Mouse (Mus musculus): ENCODE measurements around the gene Ccdc126. TPM values are rescaled to one million over a fixed set of nuclear protein-coding genes. Genes with fewer than 3 reads are reported as not detected.

Ccdc126 gene
- 10.9 and 12.5 TPM in 2 replicates for polyA plus RNA-seq (2014; fragmentation: Nextera tagmentation; extraction: Ambion mirVana)

DNA sequence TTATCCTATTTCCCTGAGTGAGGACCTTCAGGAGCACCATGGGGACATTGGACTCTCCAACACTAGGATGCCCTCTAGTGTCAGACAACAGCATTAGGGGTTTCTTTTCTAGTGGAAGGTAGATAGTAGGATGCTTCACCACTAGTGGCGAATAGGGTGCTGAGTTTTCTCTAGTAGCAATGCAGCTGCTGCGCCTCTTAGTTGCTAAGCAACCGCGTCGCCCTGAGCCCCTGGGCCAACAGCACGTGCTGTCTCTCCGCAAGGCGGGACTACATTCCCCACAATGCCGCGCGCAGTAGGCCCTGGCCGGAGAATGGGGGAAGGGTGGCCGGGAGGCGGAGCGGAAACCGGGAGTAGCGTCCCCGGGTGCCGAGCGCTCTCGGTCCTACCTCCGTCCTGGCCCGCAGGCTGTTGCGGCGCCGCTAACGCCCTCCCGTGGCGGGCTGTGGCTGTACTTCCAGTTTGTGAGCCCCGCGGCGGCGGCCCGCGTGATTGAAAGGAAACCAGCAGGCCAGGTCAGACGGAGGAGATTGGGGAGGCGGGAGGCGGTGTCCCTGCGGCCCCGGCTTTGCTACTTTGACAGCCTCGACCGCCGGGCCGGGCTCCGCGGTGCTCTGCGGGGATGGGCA lies at the start of gene Ccdc126:
Ccdc126 (plus strand) TSS at position 309 of the 629 bp plus-strand sequence.
- Histone ChIP-seq H3K36me3 (ENCODE audit: control insufficient read depth, insufficient read depth, low read length) (no peaks in the 10 kb centered on the region), H3K27me3 (replicated peaks; ENCODE audit: control insufficient read depth, insufficient read depth, low read length) (no peaks in the 10 kb centered on the region), H3K27ac (replicated peaks; ENCODE audit: low read depth, low read length) (peak within 1 kb of the TSS; percentile 71), H3K4me2 (ENCODE audit: low read depth, low read length) (peak within 1 kb of the TSS; percentile 67), H3K4me3 (ENCODE audit: low read depth, low read length) (peak within 1 kb of the TSS; percentile 81), H3K9ac (ENCODE audit: low read depth, low read length) (peak within 1 kb of the TSS; percentile 87), H3K4me1 (ENCODE audit: control insufficient read depth, insufficient read depth, low read length) (peaks cover 8% of the 10 kb centered on the region; the same call in 1 of the 2 replicates), H3K9me3 (ENCODE audit: control insufficient read depth, low read length) (no peaks in the 10 kb centered on the region)
- ATAC-seq (ENCODE audit: low read depth) (peak; percentile 99), DNase-seq (ENCODE audit: low spot score) (peak; percentile 100)
- WGBS, result under 1% methylated on average over 39 of the region's 47 CpGs

DNA sequence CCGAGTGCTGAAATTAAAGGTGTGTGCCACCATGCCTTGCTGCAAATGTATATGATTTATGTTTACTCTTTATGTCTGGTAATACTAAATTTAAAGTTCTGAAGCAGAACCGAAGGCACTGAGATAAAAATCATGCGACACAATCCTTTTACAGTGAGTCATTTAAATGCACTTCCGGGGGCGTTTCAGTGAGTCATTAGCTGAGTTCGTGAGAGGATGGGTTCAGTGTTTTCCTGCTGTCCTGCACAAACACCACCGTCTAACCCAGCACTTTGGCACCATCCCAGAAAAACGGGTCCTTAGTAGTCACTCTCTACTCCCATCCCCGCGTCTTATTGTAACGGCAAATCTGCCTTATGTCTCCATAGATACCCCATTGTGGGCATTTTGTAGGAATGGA lies 49.2 kb upstream of the Ccdc126 start:
- no peak overlapping the region for H3K4me3 ChIP-seq (ENCODE audit: low read depth, low read length)
- no peak for ATAC-seq (ENCODE audit: low read depth)
- no peak for DNase-seq (ENCODE audit: low spot score)
- WGBS, result 70% methylated on average over 11 of the region's 11 CpGs
- H3K27ac ChIP-seq (replicated peaks; ENCODE audit: low read depth, low read length), result no peak overlapping the region
- H3K4me1 ChIP-seq (ENCODE audit: control insufficient read depth, insufficient read depth, low read length), result no peaks in the 10 kb centered on the region
- H3K9me3 ChIP-seq (ENCODE audit: control insufficient read depth, low read length), result no peaks in the 10 kb centered on the region
- no peaks in the 10 kb centered on the region for H3K27me3 ChIP-seq (replicated peaks; ENCODE audit: control insufficient read depth, insufficient read depth, low read length)
- no peaks in the 10 kb centered on the region for H3K36me3 ChIP-seq (ENCODE audit: control insufficient read depth, insufficient read depth, low read length)
- H3K9ac ChIP-seq (ENCODE audit: low read depth, low read length), result no peak overlapping the region
- no peak overlapping the region for H3K4me2 ChIP-seq (ENCODE audit: low read depth, low read length)

DNA sequence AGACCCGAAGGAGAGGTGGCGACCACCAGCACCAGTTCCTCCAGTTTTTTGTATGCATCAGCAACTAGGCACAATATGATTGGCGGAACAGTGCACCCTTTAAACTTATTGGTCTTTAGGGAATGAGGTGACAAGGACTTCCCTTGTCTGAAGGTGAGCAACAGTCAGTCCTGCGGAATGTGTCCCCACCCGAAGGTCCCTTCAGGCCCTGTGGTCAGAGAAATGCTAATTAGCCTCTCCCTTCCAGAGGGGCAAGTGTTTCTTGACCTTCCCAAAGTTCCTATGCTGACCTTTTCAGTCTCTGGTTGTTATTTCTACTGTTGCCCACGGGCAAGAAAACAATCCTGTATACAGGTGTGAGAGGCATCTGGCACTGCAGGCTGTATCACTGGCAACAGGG lies 47.3 kb upstream of the Ccdc126 start:
- Histone ChIP-seq H3K27me3 (replicated peaks; ENCODE audit: control insufficient read depth, insufficient read depth, low read length) (no peaks in the 10 kb centered on the region), H3K9me3 (ENCODE audit: control insufficient read depth, low read length) (no peaks in the 10 kb centered on the region), H3K9ac (ENCODE audit: low read depth, low read length) (no peak overlapping the region), H3K4me3 (ENCODE audit: low read depth, low read length) (no peak overlapping the region), H3K27ac (replicated peaks; ENCODE audit: low read depth, low read length) (no peak overlapping the region), H3K4me2 (ENCODE audit: low read depth, low read length) (no peak overlapping the region), H3K4me1 (ENCODE audit: control insufficient read depth, insufficient read depth, low read length) (no peaks in the 10 kb centered on the region), H3K36me3 (ENCODE audit: control insufficient read depth, insufficient read depth, low read length) (no peaks in the 10 kb centered on the region)
- no peak for ATAC-seq (ENCODE audit: low read depth)
- WGBS, result 66% methylated on average over 6 of the region's 6 CpGs
- no peak for DNase-seq (ENCODE audit: low spot score)

DNA sequence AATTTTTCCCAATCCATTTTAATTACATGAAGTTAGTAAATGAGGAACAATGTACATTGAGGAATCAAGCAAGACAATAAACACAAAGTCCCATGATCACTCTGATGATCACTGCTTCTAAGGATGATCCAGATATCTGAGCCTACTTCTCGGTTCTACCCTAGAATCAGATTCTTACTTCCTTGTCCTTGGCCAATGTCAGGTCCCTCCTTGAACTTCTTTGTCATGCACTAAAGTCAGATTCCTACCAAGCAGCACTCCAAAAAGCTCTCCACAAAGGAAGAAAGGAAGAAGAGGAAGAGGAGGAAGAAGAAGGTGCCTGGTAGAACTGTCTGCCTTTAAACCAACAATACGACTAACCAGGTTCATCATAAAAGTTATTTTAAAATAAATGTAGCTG lies 46.2 kb upstream of the Ccdc126 start:
- ATAC-seq (ENCODE audit: low read depth), result no peak
- no peak overlapping the region for H3K9ac ChIP-seq (ENCODE audit: low read depth, low read length)
- no peak for DNase-seq (ENCODE audit: low spot score)
- H3K4me2 ChIP-seq (ENCODE audit: low read depth, low read length), result no peak overlapping the region
- no peaks in the 10 kb centered on the region for H3K27me3 ChIP-seq (replicated peaks; ENCODE audit: control insufficient read depth, insufficient read depth, low read length)
- no peak overlapping the region for H3K4me3 ChIP-seq (ENCODE audit: low read depth, low read length)
- WGBS, result 88% methylated on average over 2 of the region's 2 CpGs
- no peak overlapping the region for H3K27ac ChIP-seq (replicated peaks; ENCODE audit: low read depth, low read length)
- H3K4me1 ChIP-seq (ENCODE audit: control insufficient read depth, insufficient read depth, low read length), result no peaks in the 10 kb centered on the region
- H3K9me3 ChIP-seq (ENCODE audit: control insufficient read depth, low read length), result no peaks in the 10 kb centered on the region
- H3K36me3 ChIP-seq (ENCODE audit: control insufficient read depth, insufficient read depth, low read length), result no peaks in the 10 kb centered on the region

DNA sequence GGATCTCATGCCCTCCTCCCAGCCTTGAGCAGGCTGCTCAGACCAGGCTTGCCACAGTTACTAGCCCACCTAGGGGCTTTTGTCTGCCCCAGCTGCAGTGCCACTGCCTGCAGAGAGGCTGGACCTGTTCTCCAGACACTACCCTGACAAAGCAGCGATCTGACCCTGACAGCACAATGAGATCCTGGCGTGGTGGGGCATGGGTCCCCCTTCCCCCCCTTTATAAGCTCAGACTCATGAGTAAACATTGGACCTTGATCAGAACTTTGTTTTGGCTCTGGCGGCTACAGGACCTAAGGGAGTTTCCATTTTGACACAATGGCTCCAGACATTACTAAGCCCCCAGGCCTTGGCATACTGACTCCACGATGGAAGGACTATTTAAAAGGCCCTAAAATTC lies 45.1 kb upstream of the Ccdc126 start:
- Histone ChIP-seq H3K4me3 (ENCODE audit: low read depth, low read length) (no peak overlapping the region), H3K27ac (replicated peaks; ENCODE audit: low read depth, low read length) (no peak overlapping the region), H3K4me1 (ENCODE audit: control insufficient read depth, insufficient read depth, low read length) (no peaks in the 10 kb centered on the region), H3K27me3 (replicated peaks; ENCODE audit: control insufficient read depth, insufficient read depth, low read length) (no peaks in the 10 kb centered on the region), H3K36me3 (ENCODE audit: control insufficient read depth, insufficient read depth, low read length) (no peaks in the 10 kb centered on the region), H3K4me2 (ENCODE audit: low read depth, low read length) (no peak overlapping the region), H3K9ac (ENCODE audit: low read depth, low read length) (no peak overlapping the region), H3K9me3 (ENCODE audit: control insufficient read depth, low read length) (no peaks in the 10 kb centered on the region)
- 21% methylated on average over 4 of the region's 4 CpGs for WGBS
- ATAC-seq (ENCODE audit: low read depth) (no peak), DNase-seq (ENCODE audit: low spot score) (no peak)

DNA sequence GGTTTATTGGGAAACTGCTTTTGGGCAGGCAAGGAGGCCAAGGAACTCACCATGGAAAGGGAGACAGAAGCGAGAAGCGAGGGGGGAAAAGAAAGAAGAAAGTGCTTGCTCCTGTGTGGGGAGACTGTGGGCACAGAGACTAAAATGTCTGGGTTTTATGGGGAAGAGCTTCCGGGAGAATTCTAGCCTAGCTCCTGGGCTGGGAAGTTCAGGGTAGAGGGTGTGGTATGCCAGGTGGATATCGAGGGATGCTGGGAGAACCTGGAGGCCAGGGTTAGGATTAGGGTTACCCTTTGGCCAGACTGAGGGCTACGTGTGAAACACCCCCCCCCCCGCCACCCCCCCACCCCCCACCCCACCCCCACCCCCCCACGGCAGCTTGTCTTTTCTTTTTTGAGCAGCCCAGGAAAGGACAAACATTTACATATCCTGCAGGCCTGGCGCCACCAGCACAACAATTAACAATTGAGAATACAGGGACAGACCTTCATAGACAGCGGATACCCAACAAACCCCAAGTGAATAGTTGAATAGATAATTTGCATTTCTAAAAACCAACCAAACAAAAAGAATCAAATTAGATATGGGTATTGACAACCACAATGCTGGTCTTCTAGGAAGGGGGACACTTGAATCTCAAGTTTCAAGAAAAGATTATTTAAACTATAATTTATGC lies 44.5 kb upstream of the Ccdc126 start:
- no peak overlapping the region for H3K4me3 ChIP-seq (ENCODE audit: low read depth, low read length)
- no peak overlapping the region for H3K9ac ChIP-seq (ENCODE audit: low read depth, low read length)
- no peak overlapping the region for H3K4me2 ChIP-seq (ENCODE audit: low read depth, low read length)
- no peaks in the 10 kb centered on the region for H3K9me3 ChIP-seq (ENCODE audit: control insufficient read depth, low read length)
- 61% methylated on average over 9 of the region's 9 CpGs for WGBS
- no peaks in the 10 kb centered on the region for H3K27me3 ChIP-seq (replicated peaks; ENCODE audit: control insufficient read depth, insufficient read depth, low read length)
- no peaks in the 10 kb centered on the region for H3K36me3 ChIP-seq (ENCODE audit: control insufficient read depth, insufficient read depth, low read length)
- no peak for ATAC-seq (ENCODE audit: low read depth)
- no peaks in the 10 kb centered on the region for H3K4me1 ChIP-seq (ENCODE audit: control insufficient read depth, insufficient read depth, low read length)
- H3K27ac ChIP-seq (replicated peaks; ENCODE audit: low read depth, low read length), result no peak overlapping the region
- DNase-seq (ENCODE audit: low spot score), result no peak

DNA sequence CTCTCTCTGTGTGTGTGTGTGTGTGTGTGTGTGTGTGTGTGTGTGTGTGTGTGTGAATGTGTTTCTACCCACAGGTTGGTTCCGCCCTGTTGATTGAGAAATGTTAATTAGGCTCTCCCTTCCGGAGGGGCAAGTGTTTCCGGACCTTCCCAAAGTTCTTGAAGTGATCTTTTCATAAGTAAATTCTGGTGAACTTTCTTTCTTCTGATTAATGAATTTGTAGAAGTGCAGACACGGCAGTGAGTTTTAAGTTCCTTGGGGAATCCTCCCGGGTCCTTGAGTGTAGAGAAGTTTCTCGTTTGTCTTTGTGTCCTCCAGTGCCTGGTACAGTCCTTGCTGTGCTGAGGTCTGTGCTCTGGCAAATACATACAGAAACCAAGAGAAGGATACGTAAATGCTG lies 43.8 kb upstream of the Ccdc126 start:
- Histone ChIP-seq H3K4me3 (ENCODE audit: low read depth, low read length) (no peak overlapping the region), H3K27ac (replicated peaks; ENCODE audit: low read depth, low read length) (no peak overlapping the region), H3K4me2 (ENCODE audit: low read depth, low read length) (no peak overlapping the region), H3K27me3 (replicated peaks; ENCODE audit: control insufficient read depth, insufficient read depth, low read length) (no peaks in the 10 kb centered on the region), H3K9me3 (ENCODE audit: control insufficient read depth, low read length) (no peaks in the 10 kb centered on the region), H3K4me1 (ENCODE audit: control insufficient read depth, insufficient read depth, low read length) (no peaks in the 10 kb centered on the region), H3K9ac (ENCODE audit: low read depth, low read length) (no peak overlapping the region), H3K36me3 (ENCODE audit: control insufficient read depth, insufficient read depth, low read length) (no peaks in the 10 kb centered on the region)
- 82% methylated on average over 7 of the region's 7 CpGs for WGBS
- DNase-seq (ENCODE audit: low spot score), result no peak
- no peak for ATAC-seq (ENCODE audit: low read depth)

DNA sequence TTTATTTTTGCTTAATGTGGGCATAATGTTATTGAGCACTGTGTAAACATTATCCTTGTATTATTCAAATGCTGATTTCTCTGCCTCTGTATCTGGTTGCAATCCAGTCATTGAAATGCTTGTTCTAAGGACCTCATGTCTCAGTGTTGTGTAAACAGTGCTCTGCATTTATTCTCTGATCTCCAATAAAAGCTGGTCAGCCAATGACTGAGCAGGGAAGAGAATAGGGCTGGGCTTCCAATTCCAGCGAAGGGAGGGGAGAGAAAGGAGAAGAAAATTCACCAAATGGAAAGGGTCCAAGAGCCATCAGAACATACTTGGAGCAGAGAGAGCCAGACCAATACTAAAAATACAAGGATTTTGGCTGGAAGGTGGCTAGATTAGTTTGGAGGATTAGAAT lies 38.1 kb upstream of the Ccdc126 start:
- Histone ChIP-seq H3K27me3 (replicated peaks; ENCODE audit: control insufficient read depth, insufficient read depth, low read length) (no peaks in the 10 kb centered on the region), H3K36me3 (ENCODE audit: control insufficient read depth, insufficient read depth, low read length) (no peaks in the 10 kb centered on the region), H3K4me3 (ENCODE audit: low read depth, low read length) (no peak overlapping the region), H3K9me3 (ENCODE audit: control insufficient read depth, low read length) (no peaks in the 10 kb centered on the region), H3K27ac (replicated peaks; ENCODE audit: low read depth, low read length) (no peak overlapping the region), H3K9ac (ENCODE audit: low read depth, low read length) (no peak overlapping the region), H3K4me2 (ENCODE audit: low read depth, low read length) (no peak overlapping the region), H3K4me1 (ENCODE audit: control insufficient read depth, insufficient read depth, low read length) (no peaks in the 10 kb centered on the region)
- 26% methylated on average over 1 of the region's 1 CpGs for WGBS
- no peak for ATAC-seq (ENCODE audit: low read depth)
- DNase-seq (ENCODE audit: low spot score), result no peak

DNA sequence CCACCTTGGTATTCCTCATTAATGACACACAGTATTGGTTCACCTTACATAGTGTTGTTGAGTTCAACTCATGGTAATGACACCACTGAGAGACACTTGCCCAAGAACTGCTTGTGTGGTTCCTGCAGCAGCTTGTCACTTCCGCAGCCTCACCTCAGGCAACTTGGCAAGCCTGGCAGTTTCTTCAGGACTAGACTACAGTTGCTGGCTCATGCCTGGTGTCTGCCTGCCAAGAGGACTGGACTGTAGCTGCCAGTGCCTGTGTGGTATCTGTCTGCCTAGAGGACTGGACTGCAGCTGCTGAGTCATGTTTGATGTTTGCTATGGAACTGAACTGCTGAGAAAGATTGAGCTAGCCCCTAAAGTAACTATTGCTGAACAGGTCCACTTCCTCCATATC lies 37.0 kb upstream of the Ccdc126 start:
- H3K9ac ChIP-seq (ENCODE audit: low read depth, low read length), result no peak overlapping the region
- ATAC-seq (ENCODE audit: low read depth), result no peak
- no peak overlapping the region for H3K4me2 ChIP-seq (ENCODE audit: low read depth, low read length)
- no peaks in the 10 kb centered on the region for H3K36me3 ChIP-seq (ENCODE audit: control insufficient read depth, insufficient read depth, low read length)
- H3K9me3 ChIP-seq (ENCODE audit: control insufficient read depth, low read length), result no peaks in the 10 kb centered on the region
- no peak overlapping the region for H3K27ac ChIP-seq (replicated peaks; ENCODE audit: low read depth, low read length)
- WGBS, result 93% methylated on average over 1 of the region's 1 CpGs
- no peak overlapping the region for H3K4me3 ChIP-seq (ENCODE audit: low read depth, low read length)
- no peaks in the 10 kb centered on the region for H3K4me1 ChIP-seq (ENCODE audit: control insufficient read depth, insufficient read depth, low read length)
- H3K27me3 ChIP-seq (replicated peaks; ENCODE audit: control insufficient read depth, insufficient read depth, low read length), result no peaks in the 10 kb centered on the region
- DNase-seq (ENCODE audit: low spot score), result peak; percentile 5
